Mouse (Mus musculus) MEL (cell line): ENCODE results near the gene AI837181. TPM values are rescaled to one million over a fixed set of nuclear protein-coding genes. Genes with fewer than 3 reads are reported as not detected.

ENCODE experiments used
- DNase-seq: peaks from one replicate; pipeline ENCODE4 v3.0.0; 2011; ENCODE audit warnings: low read depth, low spot score
- H3K27ac ChIP-seq: 2 replicates; pipeline ENCODE4 v1.5.1; 2012; ENCODE audit warnings: low read depth, mild to moderate bottlenecking, control low read depth, low read length, moderate library complexity; ENCODE audit not compliant: control insufficient read depth
- H3K27me3 ChIP-seq, 2 experiments: fragments of 150-350 bp in 1 of 2; sonication (generic) in 1 of 2; 2 replicates each; pipeline ENCODE4 v1.6.1; 2012; ENCODE audit warnings: low read length in 2 of 2, mild to moderate bottlenecking in 2 of 2, improper control_type of control experiment in 1 of 2, moderate library complexity in 1 of 2; ENCODE audit not compliant: insufficient read depth in 2 of 2, control insufficient read depth in 1 of 2
- H3K36me3 ChIP-seq, 2 experiments: 2 replicates each; pipeline ENCODE4 v1.6.1; 2012 to 2014; ENCODE audit warnings: low read length in 2 of 2, improper control_type of control experiment in 1 of 2, inconsistent platforms in 1 of 2, mild to moderate bottlenecking in 1 of 2; ENCODE audit not compliant: insufficient read depth in 2 of 2, control insufficient read depth in 1 of 2
- H3K4me1 ChIP-seq, 2 experiments: fragments of 150-350 bp in 1 of 2; sonication (generic) in 1 of 2; 2 replicates each; pipeline ENCODE4 v1.6.1; 2012; ENCODE audit warnings: low read length in 2 of 2, improper control_type of control experiment in 1 of 2, mild to moderate bottlenecking in 1 of 2; ENCODE audit not compliant: insufficient read depth in 2 of 2, control insufficient read depth in 1 of 2
- H3K4me3 ChIP-seq, 2 experiments: fragments of 150-350 bp in 1 of 2; sonication (generic) in 1 of 2; 2 replicates each; pipeline ENCODE4 v1.5.1; 2012; ENCODE audit warnings: low read depth in 2 of 2, low read length in 2 of 2, mild to moderate bottlenecking in 2 of 2, moderate library complexity in 2 of 2, control low read depth in 1 of 2, improper control_type of control experiment in 1 of 2; ENCODE audit not compliant: control insufficient read depth in 1 of 2, insufficient read depth in 1 of 2
- H3K79me2 ChIP-seq: 2 replicates; pipeline ENCODE4 v1.6.1; 2012; ENCODE audit warnings: mild to moderate bottlenecking, low read length, moderate library complexity; ENCODE audit not compliant: control insufficient read depth, poor library complexity, insufficient read depth
- H3K9ac ChIP-seq: 2 replicates; pipeline ENCODE4 v1.6.1; 2012; ENCODE audit warnings: low read depth, mild to moderate bottlenecking, control low read depth, low read length, moderate library complexity; ENCODE audit not compliant: control insufficient read depth, poor library complexity, severe bottlenecking
- H3K9me3 ChIP-seq: fragments of 150-350 bp; sonication (generic); replicated peaks from 2 replicates; pipeline ENCODE4 v1.6.1; 2012; ENCODE audit warnings: mild to moderate bottlenecking, low read length, improper control_type of control experiment, moderate library complexity; ENCODE audit not compliant: insufficient read depth
- BHLHE40 ChIP-seq: IDR thresholded peaks from 2 replicates; pipeline ENCODE4 v1.6.1; 2012; ENCODE audit warnings: low read depth, mild to moderate bottlenecking, inconsistent platforms, low read length, improper control_type of control experiment, borderline replicate concordance
- CHD1 ChIP-seq: IDR thresholded peaks from 2 replicates; pipeline ENCODE4 v1.6.1; 2012; ENCODE audit warnings: low read depth, mild to moderate bottlenecking, inconsistent platforms, low read length, improper control_type of control experiment
- CHD2 ChIP-seq: IDR thresholded peaks from 2 replicates; pipeline ENCODE4 v1.6.1; 2011; ENCODE audit warnings: low read length, improper control_type of control experiment
- CTCF ChIP-seq, 3 experiments: IDR thresholded peaks in 2 of 3; conservative IDR thresholded peaks in 1 of 3; 2 replicates each; pipeline ENCODE4 v1.5.1; 2011 to 2012; ENCODE audit warnings: low read length in 3 of 3, low read depth in 2 of 3, mild to moderate bottlenecking in 2 of 3, improper control_type of control experiment in 1 of 3, inconsistent platforms in 1 of 3, mixed read lengths in 1 of 3, moderate library complexity in 1 of 3; ENCODE audit not compliant: control insufficient read depth in 1 of 3, insufficient read depth in 1 of 3, poor library complexity in 1 of 3, severe bottlenecking in 1 of 3
- E2F4 ChIP-seq: IDR thresholded peaks from 2 replicates; pipeline ENCODE4 v1.6.1; 2011; ENCODE audit warnings: low read depth, low read length, improper control_type of control experiment, borderline replicate concordance
- ELF1 ChIP-seq: IDR thresholded peaks from 2 replicates; pipeline ENCODE4 v1.6.1; 2014; ENCODE audit warnings: low read depth, mild to moderate bottlenecking, inconsistent platforms, low read length, improper control_type of control experiment, moderate library complexity
- EP300 ChIP-seq, 2 experiments: IDR thresholded peaks; 2 replicates each; pipeline ENCODE4 v1.6.1; 2011; ENCODE audit warnings: improper control_type of control experiment in 2 of 2, low read length in 2 of 2, low read depth in 1 of 2, mild to moderate bottlenecking in 1 of 2
- GABPA ChIP-seq: IDR thresholded peaks from 2 replicates; pipeline ENCODE4 v1.6.1; 2012; ENCODE audit warnings: low read depth, mild to moderate bottlenecking, inconsistent platforms, low read length, improper control_type of control experiment, moderate library complexity
- GATA1 ChIP-seq: IDR thresholded peaks from 2 replicates; pipeline ENCODE4 v1.6.1; 2011; ENCODE audit warnings: low read depth, low read length, improper control_type of control experiment
- HCFC1 ChIP-seq: IDR thresholded peaks from 2 replicates; pipeline ENCODE4 v1.6.1; 2012; ENCODE audit warnings: low read depth, mild to moderate bottlenecking, inconsistent platforms, low read length, improper control_type of control experiment, moderate library complexity
- JUND ChIP-seq: IDR thresholded peaks from 2 replicates; pipeline ENCODE4 v1.6.1; 2011; ENCODE audit warnings: low read depth, mild to moderate bottlenecking, improper control_type of control experiment, low read length
- KAT2A ChIP-seq: conservative IDR thresholded peaks from 2 replicates; pipeline ENCODE4 v1.6.1; 2012; ENCODE audit warnings: low read depth, low read length, improper control_type of control experiment, inconsistent platforms
- MAFK ChIP-seq: IDR thresholded peaks from 2 replicates; pipeline ENCODE4 v1.6.1; 2011; ENCODE audit warnings: low read depth, mild to moderate bottlenecking, low read length, improper control_type of control experiment, borderline replicate concordance
- MAX ChIP-seq: IDR thresholded peaks from 2 replicates; pipeline ENCODE4 v1.6.1; 2011; ENCODE audit warnings: low read length, improper control_type of control experiment
- MAZ ChIP-seq: IDR thresholded peaks from 2 replicates; pipeline ENCODE4 v1.6.1; 2012; ENCODE audit warnings: low read depth, mild to moderate bottlenecking, inconsistent platforms, low read length, improper control_type of control experiment
- MEF2A ChIP-seq: IDR thresholded peaks from 2 replicates; pipeline ENCODE4 v1.6.1; 2014; ENCODE audit warnings: low read depth, mild to moderate bottlenecking, inconsistent platforms, low read length, improper control_type of control experiment; ENCODE audit not compliant: poor library complexity, insufficient replicate concordance, severe bottlenecking; ENCODE audit errors: extremely low read depth
- MXI1 ChIP-seq: IDR thresholded peaks from 2 replicates; pipeline ENCODE4 v1.6.1; 2011; ENCODE audit warnings: mild to moderate bottlenecking, low read depth, low read length, improper control_type of control experiment
- MYB ChIP-seq: IDR thresholded peaks from 2 replicates; pipeline ENCODE4 v1.6.1; 2011; ENCODE audit warnings: mild to moderate bottlenecking, low read depth, low read length, improper control_type of control experiment
- MYC ChIP-seq: IDR thresholded peaks from 2 replicates; pipeline ENCODE4 v1.6.1; 2011; ENCODE audit warnings: low read depth, mild to moderate bottlenecking, low read length, improper control_type of control experiment, moderate library complexity
- NELFE ChIP-seq: IDR thresholded peaks from 2 replicates; pipeline ENCODE4 v1.6.1; 2011; ENCODE audit warnings: low read depth, low read length, improper control_type of control experiment
- NRF1 ChIP-seq: IDR thresholded peaks from 2 replicates; pipeline ENCODE4 v1.6.1; 2014; ENCODE audit warnings: low read depth, mild to moderate bottlenecking, inconsistent platforms, low read length, improper control_type of control experiment, moderate library complexity; ENCODE audit not compliant: poor library complexity, insufficient read depth, severe bottlenecking
- POLR2A ChIP-seq, 2 experiments: IDR thresholded peaks; 2 replicates each; pipeline ENCODE4 v1.6.1; 2011 to 2012; ENCODE audit warnings: low read length in 2 of 2, mild to moderate bottlenecking in 2 of 2, control low read depth in 1 of 2, improper control_type of control experiment in 1 of 2, low read depth in 1 of 2, moderate library complexity in 1 of 2; ENCODE audit not compliant: control insufficient read depth in 1 of 2, insufficient read depth in 1 of 2, poor library complexity in 1 of 2
- POLR2AphosphoS5 ChIP-seq: IDR thresholded peaks from 2 replicates; pipeline ENCODE4 v1.6.1; 2012; ENCODE audit warnings: low read depth, borderline replicate concordance, mild to moderate bottlenecking, inconsistent platforms, low read length, moderate library complexity, mixed read lengths
- RAD21 ChIP-seq: IDR thresholded peaks from 2 replicates; pipeline ENCODE4 v1.6.1; 2011; ENCODE audit warnings: mild to moderate bottlenecking, low read depth, low read length, improper control_type of control experiment
- RCOR1 ChIP-seq: IDR thresholded peaks from 2 replicates; pipeline ENCODE4 v1.6.1; 2012; ENCODE audit warnings: low read depth, mild to moderate bottlenecking, inconsistent platforms, low read length, improper control_type of control experiment
- SIN3A ChIP-seq: IDR thresholded peaks from 2 replicates; pipeline ENCODE4 v1.6.1; 2012; ENCODE audit warnings: low read length, improper control_type of control experiment, inconsistent platforms
- SMC3 ChIP-seq: IDR thresholded peaks from 2 replicates; pipeline ENCODE4 v1.6.1; 2011; ENCODE audit warnings: low read depth, low read length, improper control_type of control experiment
- TAL1 ChIP-seq: IDR thresholded peaks from 2 replicates; pipeline ENCODE4 v1.6.1; 2012; ENCODE audit warnings: mild to moderate bottlenecking, inconsistent platforms, low read length, moderate library complexity, mixed read lengths
- TBP ChIP-seq: IDR thresholded peaks from 2 replicates; pipeline ENCODE4 v1.8.0; 2011; ENCODE audit warnings: low read depth, low read length, improper control_type of control experiment
- TCF12 ChIP-seq: IDR thresholded peaks from 2 replicates; pipeline ENCODE4 v1.6.1; 2014; ENCODE audit warnings: low read depth, mild to moderate bottlenecking, inconsistent platforms, low read length, improper control_type of control experiment, moderate library complexity
- UBTF ChIP-seq: IDR thresholded peaks from 2 replicates; pipeline ENCODE4 v1.6.1; 2012; ENCODE audit warnings: low read depth, mild to moderate bottlenecking, inconsistent platforms, low read length, improper control_type of control experiment, moderate library complexity, borderline replicate concordance; ENCODE audit not compliant: insufficient read depth
- USF1 ChIP-seq: IDR thresholded peaks from 2 replicates; pipeline ENCODE4 v1.6.1; 2014; ENCODE audit warnings: low read depth, mild to moderate bottlenecking, inconsistent platforms, low read length, improper control_type of control experiment, moderate library complexity
- USF2 ChIP-seq, 2 experiments: IDR thresholded peaks; 2 replicates each; pipeline ENCODE4 v1.6.1; 2011 to 2012; ENCODE audit warnings: improper control_type of control experiment in 2 of 2, low read length in 2 of 2, borderline replicate concordance in 1 of 2, inconsistent platforms in 1 of 2, low read depth in 1 of 2, mild to moderate bottlenecking in 1 of 2; ENCODE audit not compliant: insufficient read depth in 1 of 2
- ZC3H11A ChIP-seq: IDR thresholded peaks from 2 replicates; pipeline ENCODE4 v1.6.1; 2012; ENCODE audit warnings: low read depth, mild to moderate bottlenecking, inconsistent platforms, low read length, improper control_type of control experiment
- ZKSCAN1 ChIP-seq: IDR thresholded peaks from 2 replicates; pipeline ENCODE4 v1.6.1; 2012; ENCODE audit warnings: low read depth, mild to moderate bottlenecking, inconsistent platforms, low read length, improper control_type of control experiment, moderate library complexity
- ZMIZ1 ChIP-seq: IDR thresholded peaks from 2 replicates; pipeline ENCODE4 v1.6.1; 2012; ENCODE audit warnings: low read depth, mild to moderate bottlenecking, inconsistent platforms, low read length, improper control_type of control experiment, moderate library complexity
- ZNF384 ChIP-seq: IDR thresholded peaks from 2 replicates; pipeline ENCODE4 v1.6.1; 2012; ENCODE audit warnings: low read depth, mild to moderate bottlenecking, inconsistent platforms, low read length, improper control_type of control experiment
- polyA plus RNA-seq, 2 experiments: library from polyadenylated mRNA; stranded (reverse) in 1 of 2; unstranded in 1 of 2; fragments of >175 nt in 1 of 2; fragments of >200 nt in 1 of 2; gene quantifications; 2 replicates each; pipeline versions ENCODE4 v1.2.1 to v1.2.4; 2012; ENCODE audit warnings: low replicate concordance in 2 of 2, low read depth in 1 of 2; ENCODE audit not compliant: insufficient read length in 2 of 2, insufficient read depth in 1 of 2, missing spikeins in 1 of 2
- total RNA-seq: library from RNA; depleted of rRNA; stranded (reverse); fragments of 300-350 nt; gene quantifications from 2 replicates; pipeline ENCODE4 v1.2.3, GENCODE M21; 2012

The AI837181 gene
- total and polyA plus RNA-seq, 3 experiments = 8.9 to 41.3 TPM; not detected in 1

- DNase-seq = peak; percentile 95
- TF ChIP-seq SIN3A (peak; percentile 76), MYC (no peak), JUND (no peak), USF1 (peak; percentile 34; the same call in 1 of the 2 replicates), MYB (no peak), GABPA (no peak), TBP (no peak; the same call in 1 of the 2 replicates), UBTF (no peak), SMC3 (no peak), BHLHE40 (0 out of 2 replicates have a peak, but pooled peaks have one; percentile 4), CHD2 (no peak), MAZ (peak; percentile 90), USF2 (IDR thresholded peaks at IDR 0.05; ENCODE audit: borderline replicate concordance in 1 of 2, insufficient read depth in 1 of 2, low read depth in 1 of 2, low read length in 2 of 2) (no peak), HCFC1 (peak; percentile 68), ZKSCAN1 (no peak), E2F4 (no peak), KAT2A (peak; percentile 42; the same call in 1 of the 2 replicates), RAD21 (no peak), NELFE (peak; percentile 62), MEF2A (no peak), ZMIZ1 (0 out of 2 replicates have a peak, but pooled peaks have one; percentile 76), NRF1 (no peak), EP300 (IDR thresholded peaks at IDR 0.05; ENCODE audit: low read depth in 1 of 2, low read length in 2 of 2) (0 out of 4 replicates have a peak, but pooled peaks of 1 of the 2 experiments have one; percentile 20), POLR2A (IDR thresholded peaks at IDR 0.05; ENCODE audit: control insufficient read depth in 1 of 2, insufficient read depth in 1 of 2, low read depth in 1 of 2, low read length in 2 of 2, poor library complexity in 1 of 2) (peak; percentile 37 to 64; a peak in 2 of 4 replicates), CTCF (IDR thresholded peaks at IDR 0.05 in 2 of 3, conservative IDR thresholded peaks at IDR 0.05 in 1 of 3; ENCODE audit: control insufficient read depth in 1 of 3, insufficient read depth in 1 of 3, low read depth in 2 of 3, low read length in 3 of 3, poor library complexity in 1 of 3, severe bottlenecking in 1 of 3) (no peak; a peak in 1 of 6 replicates), ZC3H11A (no peak), ZNF384 (no peak), TCF12 (peak; percentile 54; the same call in 1 of the 2 replicates), MAFK (no peak), ELF1 (peak; percentile 81), POLR2AphosphoS5 (no peak), GATA1 (no peak), MXI1 (peak; percentile 19; the same call in 1 of the 2 replicates), TAL1 (no peak), RCOR1 (0 out of 2 replicates have a peak, but pooled peaks have one; percentile 7), MAX (no peak), CHD1 (no peak)
Measured at GRCm38 (mm10) chr19:5473720-5474119, 48.8 kb downstream of the AI837181 start, which contains the start of gene Efemp2. Gene Efemp2, plus strand, starts transcription at chr19:5473954.

More at GRCm38 (mm10) chr19:5473720-5474119, 48.8 kb downstream of the AI837181 start, which contains the start of gene Efemp2:
- peaks cover 0 to 4% of the 10 kb centered on the region in 2 experiments; a peak in 2 of 4 replicates for H3K36me3 ChIP-seq
- peaks cover 0 to 5% of the 10 kb centered on the region in 2 experiments; a peak in 1 of 4 replicates for H3K4me1 ChIP-seq
- peak within 1 kb of the TSS; percentile 72 for H3K27ac ChIP-seq
- H3K9ac ChIP-seq = peak within 1 kb of the TSS; percentile 78
- H3K79me2 ChIP-seq = no peaks in the 10 kb centered on the region; the same call in 1 of the 2 replicates
- H3K9me3 ChIP-seq = no peaks in the 10 kb centered on the region
- peak within 1 kb of the TSS; percentile 67 to 92 for H3K4me3 ChIP-seq
- H3K27me3 ChIP-seq = no peaks in the 10 kb centered on the region
